Mouse (Mus musculus): Measurements from ENCODE around the gene Gnai2. TPM values are rescaled to one million over a fixed set of nuclear protein-coding genes. Genes with fewer than 3 reads are reported as not detected.
A peak's percentile ranks its signal among the peaks of the same experiment; 100 is the strongest.

The Gnai2 gene
- polyA plus RNA-seq, 1 experiment: 301 TPM

DNA sequence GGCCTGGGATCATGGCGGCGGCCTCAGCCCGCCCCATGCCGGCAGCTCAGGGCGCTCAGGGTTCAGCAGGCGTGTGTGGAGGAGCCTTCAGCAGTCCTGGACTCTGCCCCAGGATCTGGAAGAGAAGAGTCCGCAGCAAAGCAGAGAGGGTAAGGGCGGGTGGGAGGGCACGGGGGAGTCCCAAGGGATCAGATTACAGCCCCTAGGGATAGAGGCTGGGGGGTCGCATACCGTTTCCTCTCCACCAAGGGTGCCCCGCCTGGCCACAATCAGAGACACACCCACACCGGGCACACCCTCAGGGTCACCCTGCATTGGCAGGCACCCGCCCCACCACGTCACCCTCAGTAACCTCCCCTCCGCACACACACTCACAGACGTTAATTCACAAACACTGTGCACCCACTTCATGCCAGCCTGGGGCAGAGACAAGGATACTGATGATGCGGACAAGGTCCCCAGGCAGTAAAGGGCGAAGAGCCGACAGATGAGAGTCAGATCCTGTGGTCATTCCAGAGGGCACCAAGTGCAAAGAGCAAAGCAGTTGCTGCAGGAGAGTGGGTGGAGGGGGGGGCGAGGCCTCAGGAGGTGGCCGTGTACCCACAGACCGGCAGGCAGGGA is 30.0 kb downstream of the Gnai2 start:
- Histone ChIP-seq H3K4me3 (replicated peaks; ENCODE audit: insufficient read depth, low read depth, low read length) (no peak overlapping the region), H3K4me1 (ENCODE audit: control insufficient read depth, insufficient read depth, low read length) (no peaks in the 10 kb centered on the region), H3K27me3 (ENCODE audit: control insufficient read depth, insufficient read depth, low read length) (no peaks in the 10 kb centered on the region), H3K27ac (ENCODE audit: insufficient read depth, low read length) (no peak overlapping the region)
- DNase-seq: no peak
- TF ChIP-seq POLR2A (IDR thresholded peaks at IDR 0.05; ENCODE audit: borderline replicate concordance, insufficient read depth, low read length) (no peak), CTCF (IDR thresholded peaks at IDR 0.05; ENCODE audit: borderline replicate concordance, insufficient read depth, low read depth, low read length) (no peak)
- WGBS: 53% methylated on average over 23 of the region's 23 CpGs

DNA sequence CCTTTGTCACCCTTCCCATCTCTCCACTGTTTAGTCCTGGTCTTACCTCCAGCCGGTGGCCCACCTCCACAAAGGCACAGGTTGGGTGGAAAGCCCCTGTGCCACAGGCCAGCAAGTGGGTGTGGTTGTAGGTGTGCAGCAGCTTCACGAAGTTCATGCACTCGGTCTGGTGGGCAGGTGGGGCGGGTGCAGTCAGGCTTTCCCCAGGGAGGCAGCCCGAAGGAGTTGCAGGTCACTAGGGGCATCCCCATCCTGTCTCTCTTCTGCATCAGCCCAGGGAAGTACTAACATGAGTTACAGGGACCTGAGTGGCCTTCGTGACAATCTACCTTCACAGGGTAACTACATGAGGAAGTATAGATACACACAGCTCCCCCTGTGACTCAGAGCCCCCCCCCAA is 31.9 kb downstream of the Gnai2 start:
- no peak overlapping the region for H3K27ac ChIP-seq (ENCODE audit: insufficient read depth, low read length)
- TF ChIP-seq CTCF (IDR thresholded peaks at IDR 0.05; ENCODE audit: borderline replicate concordance, insufficient read depth, low read depth, low read length): no peak
- no peak for TF ChIP-seq POLR2A (IDR thresholded peaks at IDR 0.05; ENCODE audit: borderline replicate concordance, insufficient read depth, low read length)
- DNase-seq: no peak
- no peak overlapping the region for H3K4me3 ChIP-seq (replicated peaks; ENCODE audit: insufficient read depth, low read depth, low read length)
- no peaks in the 10 kb centered on the region for H3K27me3 ChIP-seq (ENCODE audit: control insufficient read depth, insufficient read depth, low read length)
- WGBS: 84% methylated on average over 6 of the region's 6 CpGs
- no peaks in the 10 kb centered on the region for H3K4me1 ChIP-seq (ENCODE audit: control insufficient read depth, insufficient read depth, low read length)

DNA sequence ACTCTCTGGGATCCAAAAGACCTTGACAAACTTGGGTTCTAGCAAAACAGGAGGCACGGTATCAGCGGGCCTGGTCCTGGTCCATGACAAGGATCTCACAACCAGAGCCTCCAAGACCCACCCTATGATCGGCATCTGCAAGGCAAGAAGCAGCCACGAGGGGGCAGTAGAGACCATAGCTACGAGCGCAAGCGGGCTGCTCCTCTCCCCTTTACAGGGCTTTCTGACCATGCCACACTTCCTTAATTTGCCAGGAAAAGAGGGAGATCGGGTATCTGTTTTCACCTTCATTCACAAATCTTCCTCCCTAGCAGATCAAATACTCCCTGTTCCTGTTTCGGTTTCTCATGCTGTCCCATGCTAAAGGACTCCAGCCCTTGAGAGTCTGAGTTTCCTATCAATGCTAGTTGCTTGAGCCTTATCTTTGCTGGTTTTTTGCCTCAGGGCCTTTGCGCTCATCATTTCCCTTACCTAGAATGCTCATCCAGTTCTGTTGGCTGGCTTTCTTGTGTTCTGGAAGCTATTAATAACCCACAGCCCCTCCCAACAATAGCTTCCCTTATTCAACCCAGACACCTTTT is 33.0 kb downstream of the Gnai2 start:
- WGBS: 10% methylated on average over 10 of the region's 10 CpGs
- H3K27ac ChIP-seq (ENCODE audit: insufficient read depth, low read length): no peak overlapping the region
- TF ChIP-seq CTCF (IDR thresholded peaks at IDR 0.05; ENCODE audit: borderline replicate concordance, insufficient read depth, low read depth, low read length): peak; percentile 98
- TF ChIP-seq POLR2A (IDR thresholded peaks at IDR 0.05; ENCODE audit: borderline replicate concordance, insufficient read depth, low read length): no peak
- no peaks in the 10 kb centered on the region for H3K27me3 ChIP-seq (ENCODE audit: control insufficient read depth, insufficient read depth, low read length)
- H3K4me3 ChIP-seq (replicated peaks; ENCODE audit: insufficient read depth, low read depth, low read length): no peak overlapping the region
- DNase-seq: peak; percentile 83 to 95
- peaks cover 2% of the 10 kb centered on the region; the same call in 1 of the 2 replicates for H3K4me1 ChIP-seq (ENCODE audit: control insufficient read depth, insufficient read depth, low read length)

DNA sequence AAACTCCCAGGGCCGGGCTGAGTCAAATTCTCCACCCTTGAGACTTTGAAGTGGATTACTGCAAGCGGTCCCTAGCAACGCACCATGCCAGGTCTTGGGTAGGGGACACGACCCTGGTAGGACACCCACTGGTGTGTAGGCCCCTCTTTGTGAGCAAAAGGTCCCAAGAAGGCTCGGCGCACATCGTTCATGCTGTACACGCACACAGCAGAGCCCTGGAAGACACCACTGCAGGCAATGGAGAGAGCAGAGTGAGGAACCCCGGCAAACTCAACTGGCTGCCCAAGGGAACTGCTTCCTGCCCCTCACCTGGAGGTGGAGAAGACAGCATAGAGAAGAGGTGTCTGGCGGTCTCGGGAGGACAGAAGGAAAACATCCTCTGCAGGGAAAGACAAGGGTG is 33.9 kb downstream of the Gnai2 start:
- no peak overlapping the region for H3K4me3 ChIP-seq (replicated peaks; ENCODE audit: insufficient read depth, low read depth, low read length)
- peaks cover 10% of the 10 kb centered on the region for H3K4me1 ChIP-seq (ENCODE audit: control insufficient read depth, insufficient read depth, low read length)
- 84% methylated on average over 11 of the region's 11 CpGs for WGBS
- no peak for TF ChIP-seq CTCF (IDR thresholded peaks at IDR 0.05; ENCODE audit: borderline replicate concordance, insufficient read depth, low read depth, low read length)
- TF ChIP-seq POLR2A (IDR thresholded peaks at IDR 0.05; ENCODE audit: borderline replicate concordance, insufficient read depth, low read length): no peak
- H3K27ac ChIP-seq (ENCODE audit: insufficient read depth, low read length): no peak overlapping the region
- no peak for DNase-seq
- H3K27me3 ChIP-seq (ENCODE audit: control insufficient read depth, insufficient read depth, low read length): no peaks in the 10 kb centered on the region

DNA sequence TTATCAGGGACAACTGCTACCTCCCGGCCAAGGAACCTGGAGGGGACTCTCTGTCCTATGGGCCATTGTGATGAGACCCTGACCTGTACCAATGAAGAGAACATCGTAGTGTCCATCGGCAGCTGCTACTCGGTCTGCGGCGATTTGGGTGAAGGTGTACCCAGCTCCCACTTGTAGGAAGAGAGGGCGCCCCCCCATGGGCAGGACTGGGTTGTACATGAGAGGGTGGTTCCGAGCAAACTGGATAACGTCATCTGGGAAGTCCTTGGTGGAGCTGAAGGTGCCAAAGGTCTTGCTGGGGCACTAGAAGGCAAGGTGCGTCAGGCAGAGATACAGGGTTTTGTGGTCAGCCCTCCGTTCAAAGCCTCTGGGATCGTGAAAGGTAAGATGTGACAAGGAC is 34.4 kb downstream of the Gnai2 start:
- peak in 1 of 2 experiments; percentile 44 for DNase-seq
- H3K27me3 ChIP-seq (ENCODE audit: control insufficient read depth, insufficient read depth, low read length): no peaks in the 10 kb centered on the region
- H3K27ac ChIP-seq (ENCODE audit: insufficient read depth, low read length): no peak overlapping the region
- peak; percentile 29; the same call in 1 of the 2 replicates for TF ChIP-seq CTCF (IDR thresholded peaks at IDR 0.05; ENCODE audit: borderline replicate concordance, insufficient read depth, low read depth, low read length)
- no peak for TF ChIP-seq POLR2A (IDR thresholded peaks at IDR 0.05; ENCODE audit: borderline replicate concordance, insufficient read depth, low read length)
- H3K4me1 ChIP-seq (ENCODE audit: control insufficient read depth, insufficient read depth, low read length): peaks cover 10% of the 10 kb centered on the region
- H3K4me3 ChIP-seq (replicated peaks; ENCODE audit: insufficient read depth, low read depth, low read length): no peak overlapping the region
- WGBS: 79% methylated on average over 12 of the region's 12 CpGs

DNA sequence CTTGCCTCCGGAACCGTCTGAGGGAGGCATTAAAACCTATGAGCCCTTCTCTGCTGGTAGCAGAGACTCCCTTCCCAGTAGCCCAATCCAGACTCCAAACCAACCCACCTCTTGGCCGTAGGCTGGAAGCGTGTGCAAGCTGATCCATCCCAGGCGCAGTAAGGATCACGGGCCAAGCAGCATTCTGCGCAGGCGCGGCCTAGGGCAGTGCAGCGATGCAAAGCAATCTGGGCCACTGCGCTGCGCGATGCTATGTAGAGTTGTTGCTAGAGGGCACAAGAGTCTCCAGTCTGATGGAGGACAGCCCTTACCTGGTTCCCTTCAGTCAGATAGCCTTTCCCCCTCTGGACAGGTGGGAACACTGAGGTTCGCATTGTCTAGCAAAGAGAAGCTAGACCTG is 35.3 kb downstream of the Gnai2 start:
- Histone ChIP-seq H3K4me3 (replicated peaks; ENCODE audit: insufficient read depth, low read depth, low read length) (no peak overlapping the region), H3K4me1 (ENCODE audit: control insufficient read depth, insufficient read depth, low read length) (peaks cover 10% of the 10 kb centered on the region), H3K27me3 (ENCODE audit: control insufficient read depth, insufficient read depth, low read length) (no peaks in the 10 kb centered on the region), H3K27ac (ENCODE audit: insufficient read depth, low read length) (no peak overlapping the region)
- TF ChIP-seq CTCF (IDR thresholded peaks at IDR 0.05; ENCODE audit: borderline replicate concordance, insufficient read depth, low read depth, low read length) (no peak), POLR2A (IDR thresholded peaks at IDR 0.05; ENCODE audit: borderline replicate concordance, insufficient read depth, low read length) (no peak)
- WGBS: 65% methylated on average over 14 of the region's 14 CpGs
- DNase-seq: peak; percentile 60 to 73

DNA sequence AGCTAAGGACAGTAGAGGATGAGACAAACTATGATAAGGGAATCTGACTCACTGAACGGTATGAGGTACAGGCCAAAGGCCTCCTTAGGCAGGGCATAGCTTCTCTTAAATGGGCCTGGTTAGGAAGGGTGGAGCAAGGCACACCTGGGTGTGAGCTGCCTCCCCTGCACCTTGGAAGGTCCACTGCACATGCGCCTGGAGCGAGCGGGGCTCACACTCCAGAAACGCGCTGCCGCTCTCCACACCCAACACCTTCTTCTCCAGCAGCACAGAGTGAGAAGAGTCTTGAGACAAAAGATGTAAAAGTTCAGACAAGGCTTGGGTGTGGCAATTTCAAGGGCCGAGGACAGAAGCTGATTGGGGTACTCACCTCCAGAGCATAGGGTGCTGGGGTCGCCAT is 35.7 kb downstream of the Gnai2 start:
- H3K4me1 ChIP-seq (ENCODE audit: control insufficient read depth, insufficient read depth, low read length): peaks cover 10% of the 10 kb centered on the region
- WGBS: 94% methylated on average over 9 of the region's 9 CpGs
- no peaks in the 10 kb centered on the region for H3K27me3 ChIP-seq (ENCODE audit: control insufficient read depth, insufficient read depth, low read length)
- no peak overlapping the region for H3K4me3 ChIP-seq (replicated peaks; ENCODE audit: insufficient read depth, low read depth, low read length)
- TF ChIP-seq CTCF (IDR thresholded peaks at IDR 0.05; ENCODE audit: borderline replicate concordance, insufficient read depth, low read depth, low read length) (no peak), POLR2A (IDR thresholded peaks at IDR 0.05; ENCODE audit: borderline replicate concordance, insufficient read depth, low read length) (no peak)
- DNase-seq: no peak
- H3K27ac ChIP-seq (ENCODE audit: insufficient read depth, low read length): no peak overlapping the region

DNA sequence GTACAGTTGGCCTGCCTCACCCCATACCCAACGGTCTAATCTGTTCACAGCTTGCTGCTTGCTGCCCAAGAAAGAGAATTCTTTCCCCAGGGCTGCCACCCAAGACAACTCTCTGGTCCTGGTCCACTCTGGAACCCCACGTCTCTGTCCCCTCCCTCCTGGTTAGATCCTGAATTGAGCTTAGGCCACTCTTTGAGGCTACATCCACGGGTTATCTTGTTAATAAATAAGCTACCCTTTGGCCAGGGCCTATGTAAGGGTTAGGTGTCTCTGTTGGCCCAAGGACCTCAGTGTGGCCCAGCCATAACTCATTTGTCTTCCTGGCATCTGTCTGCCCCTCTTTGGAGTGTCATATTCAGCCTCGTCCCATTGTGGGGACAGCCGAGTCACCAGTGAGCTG is 36.8 kb downstream of the Gnai2 start:
- no peak overlapping the region for H3K4me3 ChIP-seq (replicated peaks; ENCODE audit: insufficient read depth, low read depth, low read length)
- H3K27me3 ChIP-seq (ENCODE audit: control insufficient read depth, insufficient read depth, low read length): no peaks in the 10 kb centered on the region
- H3K4me1 ChIP-seq (ENCODE audit: control insufficient read depth, insufficient read depth, low read length): peaks cover 18% of the 10 kb centered on the region
- no peak for DNase-seq
- TF ChIP-seq POLR2A (IDR thresholded peaks at IDR 0.05; ENCODE audit: borderline replicate concordance, insufficient read depth, low read length) (no peak), CTCF (IDR thresholded peaks at IDR 0.05; ENCODE audit: borderline replicate concordance, insufficient read depth, low read depth, low read length) (no peak)
- no peak overlapping the region for H3K27ac ChIP-seq (ENCODE audit: insufficient read depth, low read length)
- 86% methylated on average over 5 of the region's 5 CpGs for WGBS

All from cerebellum, adult 2 months (tissue).